Mouse (Mus musculus) kidney, postnatal 14 days (tissue): ENCODE results near the gene Tedc2.

ENCODE experiments used
- DNase-seq: peaks from one replicate; pipeline ENCODE4 v3.0.0; 2022; ENCODE audit warnings: mixed read lengths

Gene Tedc2

DNA sequence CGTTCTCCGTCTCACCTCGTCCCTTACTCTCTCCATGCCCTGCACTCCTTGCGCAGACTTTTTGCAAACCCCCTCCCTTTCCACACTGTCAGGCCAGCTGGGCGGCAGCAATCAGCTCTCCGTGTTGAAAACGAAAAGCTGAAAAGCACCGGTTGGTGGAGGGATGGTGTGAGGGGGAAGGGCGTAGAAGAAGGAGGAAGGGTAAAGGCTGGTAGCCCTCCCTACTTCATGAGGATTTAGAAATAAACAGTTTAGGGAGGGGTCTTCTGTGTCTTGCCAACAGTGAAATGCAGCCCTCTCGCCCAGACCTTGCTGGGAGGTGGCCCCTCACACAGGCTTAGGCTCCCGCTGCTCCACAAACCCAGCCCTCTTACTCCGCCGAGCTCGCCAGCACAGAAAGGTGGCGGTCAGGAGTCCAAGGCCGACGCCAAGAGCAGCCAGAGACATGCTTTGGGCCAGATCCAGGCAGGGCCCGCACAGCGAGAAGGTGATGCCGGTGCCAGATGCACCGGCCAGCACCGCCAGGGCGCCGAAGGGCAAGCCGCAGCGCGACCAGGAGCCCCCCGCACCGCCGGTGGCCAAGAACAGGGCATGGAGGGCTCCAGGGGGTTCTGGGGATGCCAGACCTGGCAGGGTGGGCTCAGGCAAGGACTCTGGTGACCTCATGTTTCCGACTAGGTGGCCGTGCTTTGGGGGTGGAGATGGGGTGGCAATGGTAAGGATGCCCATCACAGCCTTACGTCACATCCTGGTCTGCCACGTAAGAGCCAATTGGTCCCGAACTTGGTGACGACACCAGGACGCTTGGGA lies 8.8 kb downstream of the Tedc2 start:
- peak; percentile 55 for DNase-seq

DNA sequence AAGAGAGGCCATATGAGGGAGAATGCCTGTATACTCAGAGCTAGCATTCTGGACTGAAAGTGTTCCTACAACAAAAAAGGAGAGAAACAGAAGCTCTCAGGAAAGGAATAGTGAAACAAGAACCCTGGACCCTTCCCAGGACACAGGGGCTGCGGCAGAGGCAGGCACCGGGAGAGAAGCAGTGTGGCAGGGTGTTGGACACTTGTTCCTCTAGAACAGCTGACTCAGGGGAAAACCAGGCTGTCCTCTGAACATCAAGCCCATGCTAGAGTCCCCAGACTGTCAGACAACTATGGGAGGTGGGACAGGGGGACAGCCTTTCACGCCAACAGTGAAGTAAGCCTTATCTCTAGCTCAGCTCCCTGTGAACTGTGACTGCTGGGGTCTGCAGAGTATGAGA lies 10.1 kb downstream of the Tedc2 start:
- no peak for DNase-seq

DNA sequence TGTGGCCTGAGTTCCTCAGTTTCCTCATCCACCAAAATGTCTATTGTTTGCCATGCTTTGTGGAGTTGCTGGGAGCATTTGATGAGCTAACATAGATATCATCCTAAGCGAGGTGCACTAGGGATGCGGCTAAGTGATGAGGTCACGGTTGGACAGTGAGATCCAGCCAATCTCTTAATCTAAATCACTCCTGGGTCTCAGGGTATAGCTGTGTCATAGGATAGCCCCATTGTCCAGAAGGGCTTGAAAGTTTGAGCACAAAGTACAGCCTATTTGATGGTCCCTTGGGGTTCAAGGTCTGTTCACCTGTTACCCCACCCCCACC lies 10.8 kb downstream of the Tedc2 start:
- DNase-seq = no peak

DNA sequence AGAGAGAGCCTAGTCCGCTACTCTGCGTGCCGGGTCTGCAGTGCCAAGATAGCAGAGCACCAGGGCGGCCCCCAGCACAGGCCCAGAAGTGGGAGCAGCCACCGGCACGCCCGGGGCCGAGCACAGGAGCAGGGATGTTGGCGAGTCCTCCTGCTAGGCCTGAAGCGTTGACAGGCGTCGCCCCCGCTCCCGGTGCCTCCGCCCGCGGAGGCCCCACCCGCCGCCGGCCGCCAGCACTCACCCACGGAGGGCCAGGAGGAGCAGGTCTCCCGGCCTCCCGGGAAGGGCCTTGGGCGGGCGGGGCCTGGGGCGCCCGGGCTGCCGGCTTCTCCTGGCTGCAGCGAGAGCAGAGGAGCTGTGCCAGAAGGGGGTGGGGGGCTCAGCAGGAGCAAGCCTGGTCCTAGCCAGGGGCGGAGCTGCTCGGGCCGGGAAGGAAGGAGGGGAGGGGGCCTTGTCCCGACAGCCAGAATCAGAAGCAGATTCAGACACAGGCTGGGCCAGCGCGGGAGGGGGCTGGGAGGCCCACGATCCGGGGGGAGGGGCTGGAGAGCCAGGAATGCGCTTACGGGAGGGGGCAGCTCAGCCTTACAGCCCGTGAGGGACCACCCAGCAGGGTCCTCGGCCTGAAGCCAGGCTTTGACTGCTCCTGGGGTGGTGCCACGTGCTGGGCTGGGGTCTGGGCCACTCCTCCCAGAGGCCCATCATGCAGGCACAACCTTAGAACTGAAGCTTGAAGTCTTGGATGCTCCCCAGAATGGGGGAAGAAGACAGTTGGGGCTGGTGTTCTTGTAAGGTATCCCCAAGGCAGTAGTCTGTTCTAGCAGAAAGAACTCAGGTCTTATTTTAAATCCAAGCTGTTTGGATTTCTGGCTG lies 11.4 kb downstream of the Tedc2 start, which contains the start of gene Ntn3:
TSS of gene Ntn3 (minus strand) at position 489 of the 873 bp plus-strand sequence.
- peak; percentile 56 for DNase-seq

DNA sequence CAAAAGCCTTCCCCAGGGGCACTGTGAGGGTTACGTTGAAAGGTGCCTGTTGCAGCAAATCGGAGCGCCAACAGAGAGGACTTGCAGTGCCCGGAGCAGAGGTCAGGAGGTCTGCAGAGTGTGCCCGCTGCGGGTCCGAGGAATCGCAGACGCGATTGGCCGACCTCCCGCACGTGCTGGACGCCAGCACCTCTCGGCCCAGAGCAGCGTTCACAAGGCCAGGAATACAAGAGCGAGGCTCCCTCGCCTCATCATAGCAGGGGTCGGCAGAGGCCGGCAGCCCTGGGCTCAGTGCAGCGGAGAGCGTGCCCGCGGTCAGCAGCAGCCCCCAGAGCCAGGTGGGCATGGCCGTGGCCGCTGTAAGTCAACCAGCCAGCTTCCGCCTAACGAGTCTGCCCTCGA lies 12.0 kb downstream of the Tedc2 start:
- peak; percentile 47 for DNase-seq

DNA sequence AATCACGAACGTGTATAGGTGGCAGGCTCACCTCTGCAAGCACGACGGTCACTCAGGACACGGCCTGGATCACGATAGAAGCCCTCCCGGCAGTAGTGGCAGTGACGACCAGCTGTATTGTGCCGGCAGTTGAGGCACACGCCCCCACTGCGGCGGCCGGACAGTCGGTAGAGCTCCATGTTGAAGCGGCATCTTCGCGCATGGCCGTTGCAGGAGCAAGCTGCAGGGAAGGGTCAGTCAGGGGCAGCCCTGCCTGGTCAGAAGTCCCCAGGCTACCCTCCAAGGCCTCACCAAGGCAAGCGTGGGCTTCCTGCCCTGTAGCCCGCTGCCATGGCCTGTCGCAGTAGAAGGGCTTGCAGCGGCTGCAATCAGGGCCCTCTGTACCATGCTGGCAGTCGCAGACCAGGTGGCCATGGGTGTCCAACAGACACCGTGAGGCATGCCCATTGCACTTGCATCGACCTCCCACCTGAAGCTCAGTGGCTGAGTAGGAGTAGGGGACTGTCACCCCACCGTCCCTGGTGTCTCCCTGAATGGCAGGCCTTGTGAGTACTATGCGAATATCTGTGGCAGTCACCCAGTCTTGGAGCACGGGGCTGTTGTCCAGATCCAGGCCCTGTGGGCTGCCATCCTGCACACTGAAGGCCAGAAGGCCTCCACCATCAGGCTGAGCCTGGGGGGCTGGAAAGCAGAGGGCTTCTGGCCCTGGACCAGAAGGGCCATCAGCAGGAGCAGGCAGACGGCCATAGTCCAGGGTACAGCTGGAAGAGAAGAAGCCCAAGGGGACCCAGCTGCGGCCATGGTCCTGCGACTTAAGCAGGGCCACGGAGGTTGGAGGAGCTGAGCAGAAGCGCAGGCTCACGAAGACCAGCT lies 12.6 kb downstream of the Tedc2 start:
- DNase-seq = no peak

DNA sequence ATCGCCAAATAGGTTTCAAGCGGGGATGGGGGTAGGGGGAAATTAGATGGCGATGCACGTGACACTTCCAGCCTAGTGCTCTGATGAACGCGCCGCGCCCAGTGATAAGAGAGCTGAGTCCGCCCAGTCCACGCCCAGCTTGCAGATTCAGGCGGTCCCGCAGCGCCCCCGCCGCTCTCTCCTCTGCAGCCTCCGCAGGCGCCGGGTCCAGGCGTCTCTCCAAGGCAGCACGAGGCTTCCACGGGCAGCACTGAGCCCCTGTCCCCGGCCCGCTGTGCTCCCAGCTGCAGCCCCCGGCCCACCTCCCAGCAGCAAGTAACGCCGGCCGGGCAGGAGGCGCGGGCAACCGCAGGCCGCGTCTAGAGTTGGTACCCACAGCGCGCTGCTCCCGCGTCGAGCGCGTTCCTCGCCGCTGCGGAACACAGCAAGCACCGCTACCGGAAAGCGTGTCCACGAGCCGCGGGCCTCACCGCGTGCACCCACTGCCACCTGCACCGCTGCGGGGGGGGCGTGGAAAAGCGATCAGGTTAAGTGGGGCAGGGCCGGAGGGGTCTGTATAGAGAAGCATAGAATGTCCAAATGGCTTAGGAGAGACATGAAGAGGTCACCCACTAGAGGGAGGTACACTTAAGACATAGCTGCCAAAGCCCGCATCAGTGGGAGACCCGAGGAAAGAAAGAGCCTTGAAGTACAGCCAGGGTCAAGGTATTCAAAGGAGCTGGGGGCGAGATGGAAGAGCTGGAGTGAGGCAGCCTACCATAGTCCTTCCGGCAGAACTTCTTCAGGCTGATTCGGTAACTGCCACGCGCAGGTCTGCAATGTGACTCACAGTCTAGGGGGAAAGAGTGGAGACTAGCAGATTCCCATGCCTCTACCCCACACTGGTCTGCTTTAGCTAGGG lies 13.9 kb downstream of the Tedc2 start:
- peak; percentile 66 for DNase-seq

DNA sequence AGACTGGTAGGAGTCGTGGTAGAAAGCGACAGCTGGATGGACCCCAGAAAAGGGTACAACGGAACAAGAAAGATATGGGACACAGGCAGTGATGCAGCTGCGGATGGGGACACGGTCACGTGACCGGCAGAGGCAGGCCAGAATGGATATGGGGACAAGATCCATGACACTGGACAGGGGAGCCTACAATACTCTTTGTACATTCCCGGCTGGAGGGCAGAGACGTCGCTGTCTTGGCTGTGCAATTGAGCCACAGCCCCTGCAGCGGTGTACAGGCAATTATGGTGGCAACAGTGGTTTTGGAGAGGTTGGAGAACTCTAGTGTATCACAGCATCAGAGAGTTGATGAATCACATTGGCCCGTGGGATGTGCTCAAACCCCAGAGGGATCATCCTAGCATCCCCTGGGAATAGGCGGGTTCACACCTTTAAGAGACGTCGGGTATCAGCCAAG lies 14.7 kb downstream of the Tedc2 start:
- peak; percentile 64 for DNase-seq

DNA sequence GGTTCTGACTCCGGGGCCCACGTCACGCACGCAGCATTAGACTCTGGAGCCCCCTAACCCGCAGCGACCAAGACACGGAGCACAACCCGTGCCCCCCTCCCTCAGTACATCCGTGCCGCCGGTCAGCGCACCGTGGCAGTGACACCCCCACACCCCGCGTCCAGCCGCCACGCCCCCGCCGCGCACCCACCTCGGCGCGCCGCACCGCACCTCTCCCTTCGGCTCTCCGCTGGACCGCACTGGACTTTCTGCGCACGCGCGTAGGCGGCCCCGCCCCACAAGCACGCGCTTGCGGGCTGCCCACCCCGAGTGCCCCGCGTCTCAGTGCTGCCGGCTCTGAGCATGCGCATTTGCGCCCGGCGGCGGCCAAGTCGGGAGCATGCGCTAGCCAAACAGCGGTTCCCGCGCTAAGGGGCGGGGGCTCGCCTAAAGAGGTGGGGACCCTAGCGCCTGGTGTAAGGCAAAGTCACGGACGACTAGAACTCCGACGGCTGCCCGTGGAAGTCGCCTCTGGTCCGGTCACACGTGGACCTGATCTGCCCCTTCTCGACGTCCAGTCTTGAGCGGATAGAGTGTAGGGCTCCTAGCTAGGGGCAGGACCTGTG lies 15.3 kb downstream of the Tedc2 start, which contains the start of gene Tbc1d24:
TSS of gene Tbc1d24 (minus strand) at position 279 of the 605 bp plus-strand sequence.
- peak; percentile 96 for DNase-seq

DNA sequence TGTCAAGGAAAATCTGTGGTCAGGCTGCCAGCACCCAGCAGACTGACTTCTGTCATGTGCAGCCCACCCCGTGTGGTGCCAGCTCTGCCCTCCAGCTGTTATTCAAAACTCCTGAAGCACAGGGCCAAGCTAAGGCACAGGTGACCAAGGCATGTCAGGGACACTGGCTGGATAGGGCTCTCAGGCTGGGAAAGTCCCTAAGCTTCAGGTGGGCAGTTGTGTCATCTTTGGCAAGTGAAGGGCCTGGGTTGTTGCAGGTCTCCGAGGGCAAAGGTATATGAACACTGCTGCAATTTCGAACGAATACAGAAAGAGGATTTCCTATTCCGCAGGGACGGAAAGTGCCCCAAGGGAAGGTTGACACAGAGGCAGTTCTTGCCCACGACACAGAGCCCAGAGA lies 15.8 kb downstream of the Tedc2 start:
- no peak for DNase-seq

DNA sequence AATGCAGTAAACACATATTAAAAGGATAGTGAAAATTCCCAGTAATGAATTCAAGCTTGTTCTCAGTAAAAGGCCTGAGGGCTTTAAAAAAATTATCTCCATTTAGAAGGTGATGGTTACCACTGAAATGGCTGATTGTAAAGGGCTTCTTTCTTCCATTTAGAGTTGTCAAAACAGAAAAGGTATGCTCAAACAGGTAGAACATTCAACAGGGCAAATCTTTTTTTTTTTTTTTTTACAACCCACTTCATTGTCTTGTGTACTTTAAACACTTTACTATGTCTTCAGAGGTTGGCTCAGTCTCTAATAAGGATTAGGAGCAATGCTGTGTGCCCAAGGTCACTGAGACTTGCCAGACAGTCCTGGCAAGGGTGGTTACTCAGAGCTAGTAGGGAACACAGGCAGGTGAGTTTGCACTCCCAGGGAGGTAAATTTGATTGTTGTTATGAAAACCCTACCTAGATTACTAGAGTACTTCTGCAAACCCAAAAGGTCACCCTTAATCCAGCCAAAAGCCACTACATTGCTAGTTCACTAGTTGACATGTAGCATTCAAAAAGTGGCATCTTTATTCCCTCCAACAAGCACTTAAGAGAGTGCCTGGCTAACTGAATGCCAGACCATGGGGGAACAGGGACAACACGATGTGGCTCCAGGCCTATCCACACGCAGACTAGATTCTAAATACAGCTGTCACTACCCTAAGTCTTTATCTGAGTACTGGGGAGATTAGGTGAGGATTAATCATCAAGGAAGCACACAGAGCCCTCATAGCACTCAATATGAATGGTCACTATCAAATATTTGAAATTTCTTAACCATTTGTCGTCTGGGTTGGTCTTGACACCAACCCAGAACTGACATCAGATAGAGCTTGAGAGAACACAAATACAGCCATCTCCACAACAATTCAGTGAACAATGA lies 16.8 kb downstream of the Tedc2 start:
- DNase-seq = no peak

DNA sequence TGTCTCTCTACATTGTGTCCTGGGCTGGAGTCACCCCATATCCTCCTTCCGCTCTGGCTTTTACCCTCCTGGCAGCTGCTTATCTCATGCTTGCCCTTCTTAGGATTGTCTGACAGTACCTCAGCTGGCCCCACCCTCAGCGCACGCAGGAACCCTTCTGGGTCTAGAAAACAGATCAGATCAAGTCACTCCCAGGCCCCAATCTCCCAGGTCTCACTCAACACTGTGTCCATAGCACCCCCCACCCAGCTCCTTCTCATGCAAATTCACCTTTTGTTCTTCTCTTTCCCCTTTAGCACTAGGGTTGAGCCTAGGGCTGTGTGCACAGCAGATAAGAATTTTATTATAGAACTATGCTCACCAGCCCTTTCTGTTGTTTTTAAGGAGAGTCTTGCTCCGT lies 17.6 kb downstream of the Tedc2 start:
- DNase-seq = no peak

DNA sequence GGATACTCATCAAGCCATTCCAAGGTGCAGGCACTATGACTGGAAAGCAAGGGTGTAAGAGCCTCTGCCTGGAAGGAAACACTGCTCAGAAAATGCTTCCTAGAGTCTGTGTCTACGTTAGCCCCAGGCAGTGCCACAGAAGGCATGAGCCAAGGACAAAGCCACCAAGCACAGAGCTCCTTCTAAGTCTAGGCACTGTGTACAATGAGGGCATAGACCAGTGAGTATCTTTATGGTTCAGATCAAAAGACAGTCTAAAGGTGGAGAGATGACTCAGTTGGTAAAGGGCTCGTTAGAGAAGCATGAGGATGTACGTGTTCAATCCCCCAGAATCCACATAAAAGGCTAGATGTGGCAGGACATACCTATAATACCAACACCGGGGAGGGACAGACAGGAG lies 19.6 kb downstream of the Tedc2 start:
- DNase-seq = no peak

DNA sequence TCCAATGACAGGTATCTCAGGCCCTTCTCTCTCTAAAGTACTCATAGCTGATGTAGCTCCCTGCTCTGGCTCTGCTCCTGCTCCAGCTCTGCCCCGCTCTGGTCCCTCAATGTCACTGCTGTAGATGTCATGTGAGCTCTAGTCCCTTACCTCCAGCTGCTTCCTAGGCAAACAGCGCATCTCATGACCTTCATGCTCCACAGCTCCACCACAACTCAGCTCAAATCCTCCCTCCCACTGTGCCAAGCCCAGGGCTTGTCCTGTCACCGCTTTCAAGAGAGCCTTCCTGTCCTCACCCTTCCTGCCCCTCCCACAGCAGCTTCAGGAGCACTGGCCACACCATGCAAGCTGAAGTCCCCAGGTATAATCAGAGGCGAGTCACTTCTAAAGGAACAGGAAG lies 20.9 kb downstream of the Tedc2 start:
- no peak for DNase-seq

DNA sequence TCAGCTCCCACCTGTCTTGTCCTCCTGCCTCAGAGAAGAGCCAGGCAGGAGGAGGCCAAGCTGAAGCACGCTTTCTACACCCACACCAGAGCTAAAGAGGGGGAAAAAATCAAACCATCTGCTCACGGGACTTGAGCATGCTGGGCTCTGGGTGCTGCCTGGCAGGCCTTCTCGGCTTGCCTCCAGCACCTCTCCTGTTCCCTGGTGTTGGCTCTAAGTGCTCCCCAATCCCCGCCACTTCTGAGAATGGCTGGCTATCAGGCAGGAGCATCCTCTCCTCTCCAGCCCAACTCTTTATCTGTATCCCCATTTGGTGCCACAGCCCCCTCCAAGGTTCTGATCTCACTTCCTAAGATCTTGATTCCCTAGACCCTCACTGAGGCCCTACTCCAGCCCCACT lies 21.4 kb downstream of the Tedc2 start:
- DNase-seq = no peak

DNA sequence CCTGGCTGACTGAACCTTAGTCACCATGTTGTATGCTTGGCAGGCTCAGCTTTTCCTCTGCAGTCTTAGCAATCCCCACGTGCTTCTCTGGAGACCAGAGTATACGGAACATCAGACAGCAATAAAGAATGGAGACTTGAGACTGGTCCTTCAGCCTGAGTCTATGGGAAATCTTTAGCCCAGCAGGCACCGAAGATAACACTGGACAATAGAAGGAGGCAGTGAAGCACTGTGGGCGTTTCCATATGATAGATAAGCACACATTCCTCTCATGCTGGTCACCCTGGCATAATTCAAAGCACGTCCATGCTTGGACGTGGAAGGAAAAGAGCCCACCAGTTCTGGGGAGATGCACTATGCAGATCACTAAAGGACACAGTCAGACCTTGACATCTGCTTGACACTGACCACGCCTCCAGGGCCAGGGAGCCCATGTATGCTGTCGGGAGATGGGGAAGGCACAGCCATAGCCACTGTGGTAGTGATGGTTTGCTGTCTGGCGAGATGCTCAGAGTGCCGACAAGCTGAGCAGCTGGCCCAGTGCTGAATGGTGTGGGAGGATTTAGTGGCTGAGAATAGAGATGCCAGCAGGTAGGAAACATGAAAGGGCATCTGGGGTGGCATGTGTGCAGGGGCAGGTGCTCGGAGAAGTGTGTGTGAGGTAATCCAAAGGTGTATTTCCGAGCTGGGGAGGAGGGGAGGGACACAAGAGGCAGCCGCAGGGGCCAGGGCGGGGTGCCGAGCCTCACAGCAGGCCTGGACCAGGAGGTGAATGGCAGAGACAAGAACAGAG lies 23.4 kb downstream of the Tedc2 start:
- no peak for DNase-seq

DNA sequence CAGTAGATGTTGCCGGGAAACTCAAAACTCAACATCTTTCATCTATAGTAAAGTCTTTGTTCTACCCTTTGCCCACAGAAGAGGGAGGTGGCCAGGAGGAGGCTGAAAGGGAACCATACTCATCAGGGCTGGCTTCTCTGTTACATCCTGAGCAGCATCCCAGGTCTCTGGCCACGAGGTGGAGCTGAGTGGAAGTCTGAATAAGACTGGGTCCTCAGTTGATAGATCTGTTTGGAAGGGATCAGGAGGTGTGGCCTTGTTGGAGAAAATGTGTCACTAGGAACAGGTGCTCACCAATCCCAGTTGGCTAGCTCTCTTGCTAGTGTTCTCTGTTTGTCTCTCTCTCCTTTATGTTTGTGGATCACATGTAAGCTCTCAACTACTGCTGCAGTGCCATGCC lies 25.3 kb downstream of the Tedc2 start:
- no peak for DNase-seq

DNA sequence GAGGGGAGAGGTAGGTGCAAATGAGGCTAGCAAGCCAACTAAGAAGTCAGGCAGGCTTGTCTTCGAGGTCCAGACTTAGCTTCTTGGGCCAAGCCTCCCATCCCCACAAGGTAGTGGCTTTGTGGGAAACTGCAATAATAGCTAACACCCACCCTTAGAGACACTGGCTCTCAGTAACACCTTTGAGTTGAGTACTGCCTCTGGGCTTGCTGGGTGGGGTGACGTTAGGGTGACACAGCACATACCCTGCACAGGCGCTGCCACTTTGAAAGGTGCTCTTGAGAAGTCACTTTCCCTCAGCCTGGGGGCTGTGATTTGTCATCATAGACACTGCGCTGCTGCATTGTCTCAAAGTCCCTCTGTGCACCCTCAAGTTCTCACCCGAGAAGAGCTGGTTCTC lies 26.9 kb downstream of the Tedc2 start:
- DNase-seq = no peak

DNA sequence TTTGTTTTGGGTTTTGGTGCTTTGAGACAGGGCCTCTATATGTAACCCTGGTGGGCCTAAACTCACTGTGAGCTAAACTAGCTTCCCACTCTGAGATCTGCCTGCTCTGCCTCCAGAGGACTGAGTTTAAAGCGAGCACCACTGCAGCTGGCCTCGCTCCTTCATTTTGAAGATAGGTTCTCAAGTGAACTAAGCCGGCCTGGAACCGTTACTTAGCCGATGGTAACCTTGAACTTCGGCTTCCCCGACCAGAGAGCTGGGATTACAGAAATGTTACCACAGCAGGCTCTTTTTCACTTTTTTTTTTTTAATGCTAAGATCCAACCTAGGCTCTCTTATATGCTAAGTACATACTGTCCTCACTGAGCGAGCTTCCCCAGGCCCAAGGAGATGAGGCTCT lies 27.4 kb downstream of the Tedc2 start:
- no peak for DNase-seq
